Comparison of ENCODE assay signal across 8 mouse cellular contexts in genomic region chrX:20688615-20689014, GRCm38 (mm10). TPM values are rescaled to one million over a fixed set of nuclear protein-coding genes. Genes with fewer than 3 reads are reported as not detected.
A peak's percentile ranks its signal among the peaks of the same experiment; 100 is the strongest.
DNase-seq lines count a peak whose midpoint lies in the region; ATAC-seq lines count a peak whose summit lies in the region.

No protein-coding gene starts in this region.

- H3K27me3 ChIP-seq in lung, embryonic 15.5 days: no peaks in the 10 kb centered on the region

- peak overlapping the region; percentile 98 for H3K27ac ChIP-seq in lung, embryonic 15.5 days

- H3K4me1 ChIP-seq in lung, embryonic 15.5 days: peaks cover 8% of the 10 kb centered on the region; the same call in 1 of the 2 replicates

- no peaks in the 10 kb centered on the region for H3K9me3 ChIP-seq in lung, embryonic 15.5 days

- H3K4me3 ChIP-seq in lung, embryonic 15.5 days: peak overlapping the region; percentile 69

- H3K36me3 ChIP-seq in lung, embryonic 15.5 days: peaks cover 2% of the 10 kb centered on the region; the same call in 1 of the 2 replicates

- WGBS in lung, embryonic 15.5 days: 6% methylated on average over 26 of the region's 35 CpGs

- peak overlapping the region; percentile 71 for H3K4me2 ChIP-seq in lung, embryonic 15.5 days

- ATAC-seq in lung, embryonic 15.5 days (ENCODE audit: borderline replicate concordance, extremely low read depth, low FRiP score, low TSS enrichment): peak; percentile 45; the same call in 1 of the 2 replicates

- DNase-seq in MN1 (ENCODE audit: low spot score): peak; percentile 82
- DNase-seq in cerebellum, adult 8-10 months: peak; percentile 62
- DNase-seq in forelimb bud, embryonic 11.5 days (ENCODE audit: low read depth, low spot score): peak; percentile 47
- peak; percentile 81 for DNase-seq in heart, postnatal 4 days
- peak; percentile 10 for DNase-seq in layer of hippocampus, adult 9-10 months (ENCODE audit: low spot score)
- peak; percentile 33 for DNase-seq in ovary, postnatal 14 days (ENCODE audit: low spot score)
- DNase-seq in thymus, postnatal 14 days: peak; percentile 71

- peak overlapping the region; percentile 89 for H3K9ac ChIP-seq in lung, embryonic 15.5 days

RNA-seq across cellular contexts. Expression of gene Cdk16, which starts 0.9 kb away (rescaled TPM):
- total RNA-seq in heart, postnatal 4 days (2021): 100 to 1,000 TPM; 173 to 186 TPM
- 109 and 113 TPM in 2 replicates for polyA plus RNA-seq in lung, embryonic 15.5 days (2015; fragmentation: Nextera tagmentation; extraction: Ambion mirVana)

RNA-seq across cellular contexts. Expression of gene Usp11, which starts 15.1 kb away (rescaled TPM):
- total RNA-seq in heart, postnatal 4 days (2021): 10 to 100 TPM; 17.0 to 17.1 TPM
- polyA plus RNA-seq in lung, embryonic 15.5 days (2015; fragmentation: Nextera tagmentation; extraction: Ambion mirVana): 38.1 and 38.7 TPM in 2 replicates

RNA-seq across cellular contexts. Expression of gene Uba1, which starts 30.5 kb away (rescaled TPM):
- total RNA-seq in heart, postnatal 4 days (2021): 100 to 1,000 TPM; 293 to 326 TPM
- 203 and 207 TPM in 2 replicates for polyA plus RNA-seq in lung, embryonic 15.5 days (2015; fragmentation: Nextera tagmentation; extraction: Ambion mirVana)

Comparison
In these comparisons a context has a peak if more than half of its experiments do, and no peak if none do; other contexts are left out.
1. Peak in every context shown above with its lines: DNase-seq, ATAC-seq, H3K4me3 ChIP-seq and H3K27ac ChIP-seq.
2. DNase-seq: peak in every context shown above with its lines; median percentile 82 in MN1; 81 in heart, postnatal 4 days; 71 in thymus, postnatal 14 days; 62 in cerebellum, adult 8-10 months; 47 in forelimb bud, embryonic 11.5 days; 33 in ovary, postnatal 14 days; 10 in layer of hippocampus, adult 9-10 months.